Mouse (Mus musculus) midbrain, embryonic 14.5 days (tissue): ENCODE measurements at regions not wholly inside any gene's neighbourhood (a gene's known extent, or its start where the extent isn't known, plus 50 kb on each side); places are given as distances from the start of the nearest gene placed in this dataset.
A peak's percentile ranks its signal among the peaks of the same experiment; 100 is the strongest.

ENCODE experiments used
- ATAC-seq: fragments of 200-750 bp; cut with Nextera tagmentation; 2 replicates; pipeline ENCODE4 v1.8.0; 2017; ENCODE audit warnings: moderate number of reproducible peaks, moderate library complexity; ENCODE audit not compliant: low FRiP score, low TSS enrichment
- DNase-seq: peaks from one replicate; pipeline ENCODE4 v3.0.0-alpha.2; 2015
- H3K27ac ChIP-seq: fragments of 300-500 bp; sonication (generic); replicated peaks from 2 replicates; pipeline ENCODE4 v1.5.1; 2014; ENCODE audit warnings: mild to moderate bottlenecking, low read depth, low read length, moderate library complexity
- H3K27me3 ChIP-seq: fragments of 300-500 bp; sonication (generic); 2 replicates; pipeline ENCODE4 v1.6.1; 2014; ENCODE audit warnings: low read length, control low read depth, mixed read lengths; ENCODE audit not compliant: control insufficient read depth, insufficient read depth
- H3K36me3 ChIP-seq: fragments of 300-500 bp; sonication (generic); 2 replicates; pipeline ENCODE4 v1.6.1; 2014; ENCODE audit warnings: low read length, control low read depth; ENCODE audit not compliant: control insufficient read depth, insufficient read depth
- H3K4me1 ChIP-seq: fragments of 300-500 bp; sonication (generic); 2 replicates; pipeline ENCODE4 v1.6.1; 2014; ENCODE audit warnings: mild to moderate bottlenecking, antibody characterized with exemption, low read length, control low read depth; ENCODE audit not compliant: control insufficient read depth, insufficient read depth
- H3K4me2 ChIP-seq: fragments of 300-500 bp; sonication (generic); 2 replicates; pipeline ENCODE4 v1.6.1; 2014; ENCODE audit warnings: mild to moderate bottlenecking, low read length, moderate library complexity
- H3K4me3 ChIP-seq: fragments of 300-500 bp; sonication (generic); replicated peaks from 2 replicates; pipeline ENCODE4 v1.5.1; 2014; ENCODE audit warnings: low read depth, low read length
- H3K9ac ChIP-seq: fragments of 300-500 bp; sonication (generic); replicated peaks from 2 replicates; pipeline ENCODE4 v1.6.1; 2014; ENCODE audit warnings: mild to moderate bottlenecking, low read length, moderate library complexity
- H3K9me3 ChIP-seq: fragments of 300-500 bp; sonication (generic); 2 replicates; pipeline ENCODE4 v1.6.1; 2016; ENCODE audit warnings: low read length, control low read depth, mixed read lengths; ENCODE audit not compliant: control insufficient read depth
- WGBS: fragments of 180-500 bp; shearing (Covaris S2); extraction: QIAGEN DNeasy Blood & Tissue Kit; methylation state at CpG from one replicate; pipeline ENCODE4 v1.1.7; 2014; 5-methylcytosine and 5-hydroxymethylcytosine counted together

DNA sequence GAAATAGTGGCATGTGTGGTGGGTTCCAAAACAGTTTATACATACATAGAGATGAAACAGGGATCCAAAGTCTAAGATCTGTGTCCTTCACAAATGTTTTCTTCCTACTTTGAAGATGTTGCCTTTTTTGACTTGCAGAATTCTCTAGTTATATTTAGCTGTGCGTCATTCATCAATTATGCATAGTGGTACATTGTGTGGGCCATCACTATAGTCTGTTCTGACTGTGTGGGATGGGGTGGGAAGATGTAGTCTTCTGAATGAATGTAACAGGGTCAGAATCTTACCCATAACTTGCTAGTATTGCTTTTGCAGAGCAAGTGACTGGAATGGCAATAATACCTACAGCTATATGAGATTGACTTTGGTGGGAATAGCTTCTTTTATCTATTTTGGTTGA lies 116.6 kb downstream of the Mettl11b start:
- ATAC-seq (no peak), DNase-seq (no peak)
- no peak overlapping the region for H3K4me3 ChIP-seq
- no peaks in the 10 kb centered on the region for H3K27me3 ChIP-seq
- no peaks in the 10 kb centered on the region for H3K4me1 ChIP-seq
- no peak overlapping the region for H3K4me2 ChIP-seq
- no peaks in the 10 kb centered on the region for H3K9me3 ChIP-seq
- no peak overlapping the region for H3K27ac ChIP-seq
- H3K36me3 ChIP-seq, result no peaks in the 10 kb centered on the region
- 93% methylated on average over 1 of the region's 1 CpGs for WGBS
- no peak overlapping the region for H3K9ac ChIP-seq

DNA sequence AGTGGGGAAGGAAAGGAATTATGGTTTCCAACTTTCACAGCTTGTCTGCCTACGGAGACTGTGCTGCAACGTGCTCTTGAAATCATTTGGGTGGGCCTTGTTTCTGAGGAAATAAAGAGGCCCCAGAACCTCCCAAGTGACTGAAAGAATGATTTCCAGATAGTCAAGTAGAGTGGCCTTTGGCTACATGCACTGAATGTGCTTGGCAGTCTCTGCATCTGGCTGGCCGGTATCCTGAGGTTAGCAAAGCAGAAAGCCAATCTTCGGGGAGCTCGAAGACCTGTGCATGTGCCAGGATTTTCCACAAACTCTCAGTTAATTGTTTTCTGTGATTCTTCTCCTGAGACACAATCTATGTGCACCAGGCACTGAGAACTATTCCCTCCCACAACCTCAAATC lies 117.3 kb downstream of the Mettl11b start:
- 60% methylated on average over 5 of the region's 5 CpGs for whole genome bisulfite sequencing
- ATAC-seq, result no peak
- no peak overlapping the region for H3K9ac ChIP-seq
- H3K27me3 ChIP-seq, result no peaks in the 10 kb centered on the region
- no peaks in the 10 kb centered on the region for H3K9me3 ChIP-seq
- H3K27ac ChIP-seq, result no peak overlapping the region
- DNase-seq, result no peak
- H3K4me1 ChIP-seq, result no peaks in the 10 kb centered on the region
- H3K36me3 ChIP-seq, result no peaks in the 10 kb centered on the region
- no peak overlapping the region for H3K4me3 ChIP-seq
- H3K4me2 ChIP-seq, result no peak overlapping the region

DNA sequence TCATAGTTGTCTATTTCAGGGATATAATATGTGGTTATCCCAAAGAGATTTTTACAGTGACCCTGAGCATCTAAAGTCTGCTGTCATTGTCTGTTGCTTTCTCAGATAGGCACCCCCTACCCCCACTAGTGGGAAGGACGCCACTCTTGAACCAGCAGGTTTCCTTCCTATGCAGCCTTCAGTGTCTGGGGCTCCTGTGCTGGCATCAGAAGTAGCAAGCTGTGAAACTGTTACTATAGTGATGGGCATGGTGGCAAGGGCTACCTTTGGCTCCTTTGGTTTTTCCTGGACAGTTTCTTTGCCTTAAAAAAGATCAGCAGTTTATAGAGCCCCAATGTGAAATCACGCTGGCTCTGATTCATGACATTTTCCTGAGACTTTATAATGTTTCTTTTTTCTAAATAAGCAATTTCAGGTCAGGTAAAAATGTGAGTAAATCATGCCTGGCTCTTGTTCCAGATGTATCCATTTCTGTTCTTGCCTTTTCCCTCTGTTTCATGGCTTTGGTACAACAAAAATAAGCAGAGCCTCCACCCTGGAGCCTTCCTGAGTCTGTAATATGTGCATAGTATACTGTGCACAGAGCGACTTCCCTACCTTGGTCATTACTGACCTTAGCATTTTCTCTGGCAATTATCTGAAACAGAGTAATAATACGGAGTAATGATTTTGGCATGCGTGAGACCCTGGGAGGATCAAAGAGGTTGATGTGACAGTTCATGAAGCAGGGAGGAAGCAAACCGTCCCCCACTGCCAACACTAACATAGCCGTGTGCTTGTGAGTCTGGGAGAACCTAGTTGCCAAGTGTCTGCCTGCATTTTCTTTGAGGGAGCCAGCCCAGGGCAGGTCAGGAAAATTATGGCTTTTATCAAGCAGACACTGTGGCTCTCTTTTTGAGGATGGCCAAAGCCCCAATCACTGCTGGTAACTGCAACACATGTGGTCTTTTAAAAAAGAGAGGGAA lies 124.8 kb downstream of the Mettl11b start:
- DNase-seq, result no peak
- no peaks in the 10 kb centered on the region for H3K36me3 ChIP-seq
- H3K4me3 ChIP-seq, result no peak overlapping the region
- H3K27ac ChIP-seq, result no peak overlapping the region
- H3K4me1 ChIP-seq, result no peaks in the 10 kb centered on the region
- ATAC-seq, result no peak
- no peaks in the 10 kb centered on the region for H3K9me3 ChIP-seq
- H3K27me3 ChIP-seq, result no peaks in the 10 kb centered on the region
- H3K9ac ChIP-seq, result no peak overlapping the region
- H3K4me2 ChIP-seq, result no peak overlapping the region
- WGBS, result 76% methylated on average over 7 of the region's 7 CpGs

DNA sequence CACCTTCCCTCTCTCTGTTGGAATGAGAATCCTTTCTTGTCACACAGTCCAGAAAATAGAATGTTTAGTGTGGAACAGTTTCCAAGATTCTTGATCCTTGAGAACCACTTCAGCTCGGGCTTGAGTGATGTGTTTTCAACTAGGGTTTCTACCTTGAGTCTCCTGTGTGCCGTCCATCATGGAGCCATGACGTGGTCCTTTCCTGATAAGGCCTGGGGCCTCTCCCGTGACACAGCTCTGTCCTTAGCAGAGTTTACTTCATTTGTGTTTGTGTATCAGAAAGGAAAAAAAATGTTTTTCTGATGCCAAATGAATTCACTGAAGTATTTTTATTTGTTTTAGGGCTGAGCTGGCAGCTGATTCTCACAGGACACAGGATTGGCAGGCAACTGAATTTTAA lies 148.6 kb downstream of the Mettl11b start:
- no peaks in the 10 kb centered on the region for H3K4me1 ChIP-seq
- H3K36me3 ChIP-seq, result no peaks in the 10 kb centered on the region
- no peak overlapping the region for H3K4me3 ChIP-seq
- H3K27me3 ChIP-seq, result no peaks in the 10 kb centered on the region
- H3K9me3 ChIP-seq, result no peaks in the 10 kb centered on the region
- no peak overlapping the region for H3K9ac ChIP-seq
- H3K27ac ChIP-seq, result no peak overlapping the region
- no peak for ATAC-seq
- WGBS, result 93% methylated on average over 4 of the region's 4 CpGs
- H3K4me2 ChIP-seq, result no peak overlapping the region
- DNase-seq, result no peak

DNA sequence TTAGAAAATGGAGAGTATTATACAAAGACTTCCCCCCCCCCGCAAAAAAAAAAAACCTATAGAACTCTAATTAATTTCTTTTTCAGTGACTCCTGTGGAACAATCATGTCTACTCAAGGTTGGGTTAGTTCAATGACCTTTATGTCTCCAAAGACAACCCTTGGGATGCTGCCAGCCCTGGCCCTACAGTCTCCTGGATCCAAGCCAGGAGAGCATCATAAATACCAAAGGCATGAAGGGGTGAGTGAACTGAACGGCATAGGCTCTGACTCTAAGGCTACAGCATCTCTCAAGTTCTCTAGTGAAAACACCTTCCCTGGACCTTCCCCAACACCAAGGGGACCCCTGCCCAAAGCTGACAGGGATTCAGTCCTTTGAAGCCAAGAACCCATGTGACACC lies 149.4 kb downstream of the Mettl11b start:
- ATAC-seq, result no peak
- 84% methylated on average over 2 of the region's 2 CpGs for WGBS
- Histone ChIP-seq H3K9ac (no peak overlapping the region), H3K9me3 (no peaks in the 10 kb centered on the region), H3K36me3 (no peaks in the 10 kb centered on the region), H3K4me2 (no peak overlapping the region), H3K27ac (no peak overlapping the region), H3K27me3 (no peaks in the 10 kb centered on the region), H3K4me3 (no peak overlapping the region), H3K4me1 (no peaks in the 10 kb centered on the region)
- DNase-seq, result no peak

DNA sequence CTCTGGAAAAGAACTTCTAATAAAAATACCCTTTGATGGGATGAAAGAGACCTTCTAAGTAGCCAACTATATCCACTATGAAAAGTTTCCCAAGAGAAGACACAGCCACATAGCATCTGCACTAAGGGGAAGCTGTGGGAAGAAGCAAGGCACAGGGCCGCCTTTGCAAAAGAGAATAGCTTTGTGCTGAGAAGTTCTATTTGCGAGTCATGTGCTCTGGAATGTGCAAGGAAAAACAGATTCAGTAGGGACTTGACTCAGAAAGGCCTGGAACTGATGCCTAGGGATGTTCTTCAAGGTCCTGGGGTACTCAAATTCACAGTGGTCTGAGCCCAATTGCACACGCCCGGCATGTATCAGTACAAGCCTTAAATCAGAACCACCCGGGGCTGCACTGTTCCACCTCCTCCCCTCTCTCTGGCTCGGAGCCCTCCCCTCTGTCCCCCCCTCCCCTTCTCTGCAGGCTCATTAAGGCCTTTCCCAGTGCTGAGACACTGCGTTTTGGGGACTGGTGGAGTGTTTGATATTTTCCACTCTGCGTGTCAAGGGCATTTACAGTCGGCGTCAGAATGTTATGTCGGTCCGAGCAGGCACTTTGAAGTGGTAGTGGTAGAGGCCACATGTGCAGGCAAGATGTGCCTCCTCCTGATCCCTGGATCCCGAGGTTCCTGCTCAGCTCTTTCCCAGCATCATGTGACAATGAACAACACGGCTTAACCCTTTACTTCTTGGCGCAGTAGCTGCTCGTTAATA lies 150.4 kb downstream of the Mettl11b start:
- DNase-seq (peak; percentile 2), ATAC-seq (0 out of 2 replicates have a peak, but pooled peaks have one; percentile 18)
- H3K36me3 ChIP-seq, result no peaks in the 10 kb centered on the region
- 75% methylated on average over 16 of the region's 16 CpGs for WGBS
- H3K27me3 ChIP-seq, result no peaks in the 10 kb centered on the region
- H3K9me3 ChIP-seq, result no peaks in the 10 kb centered on the region
- no peak overlapping the region for H3K27ac ChIP-seq
- no peak overlapping the region for H3K4me3 ChIP-seq
- no peak overlapping the region for H3K4me2 ChIP-seq
- H3K9ac ChIP-seq, result no peak overlapping the region
- H3K4me1 ChIP-seq, result no peaks in the 10 kb centered on the region

DNA sequence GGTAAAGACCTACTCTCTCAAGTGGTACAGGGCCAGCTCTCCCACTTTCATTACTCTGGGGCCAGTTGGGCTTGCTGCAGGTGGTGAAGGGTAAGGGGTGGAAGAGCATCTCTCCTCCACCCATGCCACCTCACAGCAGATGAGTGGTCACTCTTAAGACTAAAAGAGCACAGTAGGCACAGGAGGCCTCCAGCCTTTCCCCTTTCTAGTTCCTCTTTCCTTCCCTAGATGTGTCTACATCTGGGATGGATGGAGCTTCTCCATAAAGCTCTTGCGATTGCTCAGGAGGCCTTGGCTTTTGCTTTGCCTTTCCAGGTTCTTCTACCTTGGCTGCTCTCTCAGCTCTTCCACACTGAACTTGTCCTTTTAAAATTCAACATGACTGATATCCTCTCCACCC lies 151.5 kb downstream of the Mettl11b start:
- WGBS, result 95% methylated on average over 1 of the region's 1 CpGs
- Histone ChIP-seq H3K4me3 (no peak overlapping the region), H3K4me2 (no peak overlapping the region), H3K9ac (no peak overlapping the region), H3K4me1 (no peaks in the 10 kb centered on the region), H3K27ac (no peak overlapping the region), H3K27me3 (no peaks in the 10 kb centered on the region), H3K36me3 (no peaks in the 10 kb centered on the region), H3K9me3 (no peaks in the 10 kb centered on the region)
- ATAC-seq, result no peak
- DNase-seq, result no peak

DNA sequence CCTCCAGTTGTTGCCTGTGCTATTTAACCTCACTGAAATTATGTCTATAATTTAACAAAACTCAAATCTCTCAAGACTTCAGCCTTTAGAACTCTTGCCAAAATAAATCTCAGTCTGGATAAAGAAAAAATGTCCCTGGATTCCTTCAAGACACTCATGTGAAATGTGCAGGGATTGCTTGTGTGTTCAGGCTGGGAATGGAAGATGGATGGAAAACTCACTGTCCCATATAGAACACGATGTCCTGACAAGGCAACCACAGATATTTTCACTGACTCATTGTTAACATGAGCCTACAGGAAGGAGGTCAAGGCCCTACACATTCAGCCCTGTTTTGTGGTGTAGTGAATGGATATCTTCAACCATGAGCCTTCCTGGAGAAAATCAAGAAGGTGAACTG lies 160.3 kb upstream of the Gorab start:
- ATAC-seq, result no peak
- 84% methylated on average over 1 of the region's 1 CpGs for WGBS

More for the DNA sequence above, 160.3 kb upstream of the Gorab start:
- Histone ChIP-seq H3K36me3 (no peaks in the 10 kb centered on the region), H3K9me3 (no peaks in the 10 kb centered on the region), H3K4me1 (no peaks in the 10 kb centered on the region), H3K4me3 (no peak overlapping the region), H3K9ac (no peak overlapping the region), H3K27ac (no peak overlapping the region), H3K27me3 (no peaks in the 10 kb centered on the region), H3K4me2 (no peak overlapping the region)
- DNase-seq, result no peak
